In genomic region chr1:162004821-162005770, GRCm38 (mm10) we compare ENCODE assay signal across 8 mouse cellular contexts. TPM values are rescaled to one million over a fixed set of nuclear protein-coding genes. Genes with fewer than 3 reads are reported as not detected.
DNase-seq lines count a peak whose midpoint lies in the region; ATAC-seq and TF ChIP-seq lines count a peak whose summit lies in the region.

No protein-coding gene starts in this region.

- 44% methylated on average over 23 of the region's 23 CpGs for WGBS in hindbrain, embryonic 14.5 days
- 61% methylated on average over 23 of the region's 23 CpGs for WGBS in midbrain, embryonic 14.5 days
- 58% methylated on average over 23 of the region's 23 CpGs for WGBS in cerebellum, adult 2 months

- H3K36me3 ChIP-seq in hindbrain, embryonic 14.5 days (replicated peaks; ENCODE audit: control insufficient read depth, insufficient read depth) = no peaks in the 10 kb centered on the region; the same call in 1 of the 2 replicates
- 0 out of 2 replicates have a peak, but pooled peaks cover 3% of the 10 kb centered on the region for H3K36me3 ChIP-seq in midbrain, embryonic 14.5 days (ENCODE audit: control insufficient read depth, insufficient read depth, low read length)

- peak overlapping the region; percentile 84 for H3K27ac ChIP-seq in gastrocnemius, adult 2 months
- H3K27ac ChIP-seq in hindbrain, embryonic 14.5 days = peak overlapping the region; percentile 46
- peak overlapping the region; percentile 28; the same call in 1 of the 2 replicates for H3K27ac ChIP-seq in midbrain, embryonic 14.5 days (replicated peaks; ENCODE audit: low read depth, low read length)
- H3K27ac ChIP-seq in cerebellum, adult 2 months (ENCODE audit: insufficient read depth, low read length) = no peak overlapping the region

- intact Hi-C loops in gastrocnemius, adult 2 months (cut with DNase I) = loop anchor here (10.0 kb wide), 1 partner anchor 210 kb away; no protein-coding TSS in a partner anchor

- peak overlapping the region; percentile 21 for H3K4me2 ChIP-seq in hindbrain, embryonic 14.5 days (replicated peaks)
- 0 out of 2 replicates have a peak overlapping the region, but pooled peaks have one; percentile 15 for H3K4me2 ChIP-seq in midbrain, embryonic 14.5 days (ENCODE audit: low read length)

- peak; percentile 72 for TF ChIP-seq CTCF in gastrocnemius, adult 2 months (IDR thresholded peaks at IDR 0.05)
- no peak for TF ChIP-seq CTCF in cerebellum, adult 2 months (IDR thresholded peaks at IDR 0.05; ENCODE audit: borderline replicate concordance, insufficient read depth, low read depth, low read length)

- H3K4me1 ChIP-seq in hindbrain, embryonic 14.5 days (replicated peaks; ENCODE audit: control insufficient read depth, insufficient read depth, low read length) = peaks cover 15% of the 10 kb centered on the region
- peaks cover 20% of the 10 kb centered on the region for H3K4me1 ChIP-seq in midbrain, embryonic 14.5 days (ENCODE audit: control insufficient read depth, insufficient read depth, low read length)
- H3K4me1 ChIP-seq in cerebellum, adult 2 months (ENCODE audit: control insufficient read depth, insufficient read depth, low read length) = no peaks in the 10 kb centered on the region; the same call in 1 of the 2 replicates

- peak overlapping the region; percentile 10; the same call in 1 of the 2 replicates for H3K9ac ChIP-seq in hindbrain, embryonic 14.5 days
- no peak overlapping the region; the same call in 1 of the 2 replicates for H3K9ac ChIP-seq in midbrain, embryonic 14.5 days (replicated peaks; ENCODE audit: low read length)

- no peaks in the 10 kb centered on the region for H3K9me3 ChIP-seq in hindbrain, embryonic 14.5 days (ENCODE audit: control insufficient read depth, low read length)
- no peaks in the 10 kb centered on the region for H3K9me3 ChIP-seq in midbrain, embryonic 14.5 days (ENCODE audit: control insufficient read depth, low read length)

- H3K4me3 ChIP-seq in gastrocnemius, adult 2 months = peak overlapping the region; percentile 66
- no peak overlapping the region for H3K4me3 ChIP-seq in hindbrain, embryonic 14.5 days (replicated peaks; ENCODE audit: low read length)
- H3K4me3 ChIP-seq in midbrain, embryonic 14.5 days (replicated peaks; ENCODE audit: low read depth, low read length) = no peak overlapping the region
- no peak overlapping the region for H3K4me3 ChIP-seq in cerebellum, adult 2 months (replicated peaks; ENCODE audit: insufficient read depth, low read depth, low read length)

- H3K27me3 ChIP-seq in hindbrain, embryonic 14.5 days (ENCODE audit: control insufficient read depth, insufficient read depth, low read length) = no peaks in the 10 kb centered on the region
- no peaks in the 10 kb centered on the region for H3K27me3 ChIP-seq in midbrain, embryonic 14.5 days (ENCODE audit: control insufficient read depth, insufficient read depth, low read length)
- no peaks in the 10 kb centered on the region for H3K27me3 ChIP-seq in cerebellum, adult 2 months (ENCODE audit: control insufficient read depth, insufficient read depth, low read length)

- peak; percentile 58 for DNase-seq in urinary bladder, postnatal 14 days (ENCODE audit: low spot score)
- DNase-seq in urinary bladder, adult 2 months (ENCODE audit: low spot score) = no peak
- DNase-seq in gastrocnemius, adult 2 months = peak; percentile 57
- DNase-seq in hindbrain, embryonic 14.5 days (ENCODE audit: low spot score) = peak; percentile 56
- DNase-seq in liver = peak; percentile 37
- peak; percentile 61 for DNase-seq in midbrain, embryonic 14.5 days
- no peak for DNase-seq in ovary, postnatal 14 days (ENCODE audit: low spot score)
- DNase-seq in cerebellum, adult 2 months = no peak

- no peak for ATAC-seq in hindbrain, embryonic 14.5 days (ENCODE audit: low FRiP score)
- no peak for ATAC-seq in midbrain, embryonic 14.5 days (ENCODE audit: low FRiP score, low TSS enrichment)

- no peak for TF ChIP-seq POLR2A in cerebellum, adult 2 months (IDR thresholded peaks at IDR 0.05; ENCODE audit: borderline replicate concordance, insufficient read depth, low read length)

RNA-seq across cellular contexts. Expression of gene 4930558K02Rik, which starts 25.7 kb away (rescaled TPM):
- 0.06 TPM in 1 of 2 replicates, not detected in the other for polyA plus RNA-seq in urinary bladder, adult 2 months (2012; rRNA removed)
- total RNA-seq in gastrocnemius, adult 2 months (2021) = not detected
- polyA plus RNA-seq in hindbrain, embryonic 14.5 days (2014; fragmentation: Nextera tagmentation; extraction: Ambion mirVana) = 0.20 TPM in 1 of 2 replicates, not detected in the other
- polyA plus RNA-seq in midbrain, embryonic 14.5 days (2014; fragmentation: Nextera tagmentation; extraction: Ambion mirVana) = not detected in 2 replicates
- polyA plus RNA-seq in cerebellum, adult 2 months (2012; rRNA removed) = not detected in 2 replicates

RNA-seq across cellular contexts. Expression of gene Pigc, which starts 36.1 kb away (rescaled TPM):
- 23.2 and 26.1 TPM in 2 replicates for polyA plus RNA-seq in urinary bladder, adult 2 months (2012; rRNA removed)
- 10 to 100 TPM; 14.4 to 15.6 TPM for total RNA-seq in gastrocnemius, adult 2 months (2021)
- polyA plus RNA-seq in hindbrain, embryonic 14.5 days (2014; fragmentation: Nextera tagmentation; extraction: Ambion mirVana) = 34.5 TPM in 2 replicates
- polyA plus RNA-seq in midbrain, embryonic 14.5 days (2014; fragmentation: Nextera tagmentation; extraction: Ambion mirVana) = 32.2 and 36.0 TPM in 2 replicates
- polyA plus RNA-seq in cerebellum, adult 2 months (2012; rRNA removed) = 20.4 and 21.5 TPM in 2 replicates

Comparison
In these comparisons a context has a peak if more than half of its experiments do, and no peak if none do; other contexts are left out.
1. DNase-seq: peak in urinary bladder, postnatal 14 days (single experiment), gastrocnemius, adult 2 months (single experiment), hindbrain, embryonic 14.5 days (single experiment), liver (single experiment) and midbrain, embryonic 14.5 days (single experiment); none in urinary bladder, adult 2 months (single experiment), ovary, postnatal 14 days (single experiment) and cerebellum, adult 2 months (0 of 2).